In the genomic region with DNA sequence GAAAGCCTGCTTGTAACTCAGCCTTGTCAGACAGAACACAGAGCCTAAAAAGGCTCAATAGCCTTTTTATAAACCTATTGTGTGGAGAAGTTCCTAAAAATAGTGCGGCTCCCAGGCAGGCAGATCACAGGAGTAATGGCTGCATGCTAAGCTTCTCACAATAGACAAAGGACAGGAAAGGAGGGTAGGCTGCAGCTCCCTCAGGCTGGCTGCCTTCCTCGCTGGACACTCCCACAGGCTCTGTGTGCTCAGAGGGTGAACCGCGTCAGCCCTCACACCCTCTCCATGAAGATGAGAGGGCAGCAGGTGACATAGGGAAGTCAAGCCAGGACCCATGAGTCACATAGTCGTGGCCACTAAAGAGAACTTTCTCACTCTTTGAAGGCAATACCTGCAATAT, we compare ENCODE assay signal across 10 mouse cellular contexts. TPM values are rescaled to one million over a fixed set of nuclear protein-coding genes. Genes with fewer than 3 reads are reported as not detected.
DNase-seq lines count a peak whose midpoint lies in the region; ATAC-seq lines count a peak whose summit lies in the region.
"Had no signal": no experiment of that assay in that cellular context is flagged by ENCODE, and none has a peak within 500 bp of the region (broad histone marks: within the 10 kb centered on the region; RNA-seq: fewer than 3 reads in every experiment).

No protein-coding gene starts in this region.

- H3K27ac ChIP-seq in forebrain, embryonic 12.5 days, result peak overlapping the region; percentile 62
- H3K27ac ChIP-seq in hindbrain, embryonic 15.5 days (replicated peaks), result peak overlapping the region; percentile 60
- peak overlapping the region; percentile 49 for H3K27ac ChIP-seq in midbrain, embryonic 15.5 days
- H3K27ac ChIP-seq: embryonic facial prominence, embryonic 12.5 days had no signal

- no peak overlapping the region for H3K4me3 ChIP-seq in forebrain, embryonic 12.5 days (replicated peaks)
- H3K4me3 ChIP-seq in hindbrain, embryonic 15.5 days, result no peak overlapping the region
- no peak overlapping the region for H3K4me3 ChIP-seq in midbrain, embryonic 15.5 days
- H3K4me3 ChIP-seq: embryonic facial prominence, embryonic 12.5 days had no signal

- no peak overlapping the region; the same call in 1 of the 2 replicates for H3K4me2 ChIP-seq in forebrain, embryonic 12.5 days
- H3K4me2 ChIP-seq in hindbrain, embryonic 15.5 days, result no peak overlapping the region
- H3K4me2 ChIP-seq in midbrain, embryonic 15.5 days, result no peak overlapping the region
- H3K4me2 ChIP-seq: embryonic facial prominence, embryonic 12.5 days had no signal

- H3K9me3 ChIP-seq in forebrain, embryonic 12.5 days, result no peaks in the 10 kb centered on the region
- no peaks in the 10 kb centered on the region for H3K9me3 ChIP-seq in hindbrain, embryonic 15.5 days
- no peaks in the 10 kb centered on the region for H3K9me3 ChIP-seq in midbrain, embryonic 15.5 days
- H3K9me3 ChIP-seq: embryonic facial prominence, embryonic 12.5 days had no signal

- H3K36me3 ChIP-seq in forebrain, embryonic 12.5 days (replicated peaks), result no peaks in the 10 kb centered on the region
- no peaks in the 10 kb centered on the region for H3K36me3 ChIP-seq in hindbrain, embryonic 15.5 days
- H3K36me3 ChIP-seq in midbrain, embryonic 15.5 days (replicated peaks), result no peaks in the 10 kb centered on the region
- H3K36me3 ChIP-seq: embryonic facial prominence, embryonic 12.5 days; G1E had no signal

- H3K9ac ChIP-seq in forebrain, embryonic 12.5 days, result 0 out of 2 replicates have a peak overlapping the region, but pooled peaks have one; percentile 22
- H3K9ac ChIP-seq in hindbrain, embryonic 15.5 days, result no peak overlapping the region
- no peak overlapping the region for H3K9ac ChIP-seq in midbrain, embryonic 15.5 days
- H3K9ac ChIP-seq: embryonic facial prominence, embryonic 12.5 days had no signal

- DNase-seq in kidney, adult 9 months, result peak; percentile 30
- DNase-seq in kidney, adult 11 months, result no peak
- no peak for DNase-seq in thymus, postnatal 14 days
- DNase-seq in right cerebral cortex, postnatal 10 days (ENCODE audit: low spot score in 2 of 2), result no peak
- DNase-seq in layer of hippocampus, postnatal 25 days (ENCODE audit: extremely low spot score in 1 of 2, low spot score in 1 of 2), result no peak

- WGBS in forebrain, embryonic 12.5 days, result 5% methylated on average over 5 of the region's 5 CpGs
- 13% methylated on average over 5 of the region's 5 CpGs for WGBS in hindbrain, embryonic 15.5 days
- 17% methylated on average over 5 of the region's 5 CpGs for WGBS in midbrain, embryonic 15.5 days

- H3K27me3 ChIP-seq in forebrain, embryonic 12.5 days, result no peaks in the 10 kb centered on the region
- no peaks in the 10 kb centered on the region for H3K27me3 ChIP-seq in hindbrain, embryonic 15.5 days
- no peaks in the 10 kb centered on the region for H3K27me3 ChIP-seq in midbrain, embryonic 15.5 days (replicated peaks)
- H3K27me3 ChIP-seq: embryonic facial prominence, embryonic 12.5 days had no signal

- ATAC-seq in forebrain, embryonic 12.5 days (ENCODE audit: low FRiP score), result peak; percentile 51; the same call in 1 of the 2 replicates
- ATAC-seq in hindbrain, embryonic 15.5 days (ENCODE audit: low FRiP score, low read depth), result no peak
- ATAC-seq in midbrain, embryonic 15.5 days (replicated peaks), result 0 out of 2 replicates have a peak, but pooled peaks have one; percentile 40

- H3K4me1 ChIP-seq in forebrain, embryonic 12.5 days, result peaks cover 73% of the 10 kb centered on the region
- H3K4me1 ChIP-seq in hindbrain, embryonic 15.5 days (replicated peaks), result peaks cover 50% of the 10 kb centered on the region
- H3K4me1 ChIP-seq in midbrain, embryonic 15.5 days, result peaks cover 49% of the 10 kb centered on the region

RNA-seq across cellular contexts. Expression of gene Sipa1l2, which starts 55.7 kb away (rescaled TPM):
- 33.2 and 37.2 TPM in 2 replicates for polyA plus RNA-seq in forebrain, embryonic 12.5 days (2016; fragmentation: Nextera tagmentation; extraction: Ambion mirVana)
- polyA plus RNA-seq in hindbrain, embryonic 15.5 days (2015; fragmentation: Nextera tagmentation; extraction: Ambion mirVana), result 23.1 and 25.3 TPM in 2 replicates
- 28.2 and 28.7 TPM in 2 replicates for polyA plus RNA-seq in midbrain, embryonic 15.5 days (2015; fragmentation: Nextera tagmentation; extraction: Ambion mirVana)
- 10 to 100 TPM; 62.1 to 62.7 TPM for total RNA-seq in layer of hippocampus, postnatal 25 days (2021)
- polyA plus RNA-seq: G1E had no signal
